Mouse (Mus musculus) layer of hippocampus, postnatal 36 days (tissue): ENCODE results near the gene Cox14. TPM values are rescaled to one million over a fixed set of nuclear protein-coding genes. Genes with fewer than 3 reads are reported as not detected.
"Not testable (repeated sequence)": the region's sequence is repeated elsewhere in the genome, so short reads cannot be mapped to it uniquely, and the experiment has no call there.

Experiments used
- DNase-seq, 2 experiments: peaks; one replicate each; pipeline ENCODE4 v3.0.0; 2022
- total RNA-seq, 2 experiments: library from RNA; stranded (reverse); gene quantifications; 2 replicates each; pipeline ENCODE4 v1.2.3; 2021

Cox14 gene
- 100 to 1,000 TPM; 122 to 134 TPM for total RNA-seq

DNA sequence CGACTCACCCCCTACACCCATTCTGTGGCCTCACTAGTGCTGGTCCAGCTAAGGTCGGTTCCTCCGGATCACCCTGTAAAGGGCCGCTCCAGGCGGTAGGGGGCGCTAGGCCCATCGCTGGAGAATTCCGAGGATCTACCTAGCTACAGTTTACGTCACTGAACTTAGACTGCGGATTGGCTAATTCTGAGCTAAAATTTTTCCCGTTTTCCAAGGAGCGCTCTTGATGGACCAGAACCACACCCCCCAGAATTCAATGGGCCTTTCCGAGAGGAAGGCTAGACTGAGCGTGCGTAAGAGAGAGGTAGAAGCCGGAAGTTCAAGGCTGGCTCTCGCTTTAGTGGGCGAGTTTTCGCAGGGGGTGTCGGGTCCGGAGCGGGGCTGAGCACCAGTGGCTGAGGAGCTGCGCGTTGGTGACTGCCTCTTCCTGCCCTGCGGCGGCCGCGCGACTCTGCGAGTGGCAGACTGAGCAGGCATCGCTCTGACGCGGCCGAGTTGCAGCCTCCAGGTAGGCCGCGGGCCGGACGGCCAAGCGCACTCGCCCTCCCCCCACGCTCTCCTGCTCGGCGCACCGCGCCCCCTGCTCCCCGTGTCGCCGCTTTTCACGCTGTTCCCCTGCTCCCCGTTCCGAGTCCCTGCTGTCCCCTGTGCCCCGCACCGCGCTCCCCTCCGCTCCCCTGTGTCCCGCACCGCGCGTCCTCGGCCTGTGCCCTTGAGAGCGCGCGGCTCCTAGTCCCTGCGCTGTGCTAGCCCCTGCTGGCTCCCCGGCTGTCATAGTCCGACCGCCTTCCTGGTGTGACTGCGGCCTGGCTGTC, at the start of gene Cox14:
TSS of gene Cox14 (plus strand) at position 278 of the 815 bp plus-strand sequence.
- peak; percentile 93 to 97 for DNase-seq

DNA sequence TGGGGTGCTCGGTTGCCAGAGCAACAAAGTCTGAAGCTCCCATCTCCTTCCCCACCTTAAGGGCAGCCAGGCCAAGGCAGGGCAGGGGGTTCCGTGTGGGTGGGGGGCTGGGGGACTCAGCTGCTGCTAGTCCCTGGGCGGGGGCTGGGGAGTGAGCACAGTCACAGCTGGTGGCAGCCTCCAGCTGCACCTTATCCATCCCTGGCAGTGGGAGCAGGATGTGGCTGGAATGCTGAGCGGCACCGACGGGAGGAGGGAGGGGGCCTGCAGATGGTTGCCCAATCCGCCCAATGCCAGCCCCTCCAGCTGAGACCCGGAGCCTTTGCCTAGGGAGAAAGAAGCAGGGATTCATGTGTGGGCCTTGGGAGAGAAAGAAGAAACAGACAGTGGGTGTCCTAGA, 48.3 kb upstream of the Cox14 start:
- no peak for DNase-seq

DNA sequence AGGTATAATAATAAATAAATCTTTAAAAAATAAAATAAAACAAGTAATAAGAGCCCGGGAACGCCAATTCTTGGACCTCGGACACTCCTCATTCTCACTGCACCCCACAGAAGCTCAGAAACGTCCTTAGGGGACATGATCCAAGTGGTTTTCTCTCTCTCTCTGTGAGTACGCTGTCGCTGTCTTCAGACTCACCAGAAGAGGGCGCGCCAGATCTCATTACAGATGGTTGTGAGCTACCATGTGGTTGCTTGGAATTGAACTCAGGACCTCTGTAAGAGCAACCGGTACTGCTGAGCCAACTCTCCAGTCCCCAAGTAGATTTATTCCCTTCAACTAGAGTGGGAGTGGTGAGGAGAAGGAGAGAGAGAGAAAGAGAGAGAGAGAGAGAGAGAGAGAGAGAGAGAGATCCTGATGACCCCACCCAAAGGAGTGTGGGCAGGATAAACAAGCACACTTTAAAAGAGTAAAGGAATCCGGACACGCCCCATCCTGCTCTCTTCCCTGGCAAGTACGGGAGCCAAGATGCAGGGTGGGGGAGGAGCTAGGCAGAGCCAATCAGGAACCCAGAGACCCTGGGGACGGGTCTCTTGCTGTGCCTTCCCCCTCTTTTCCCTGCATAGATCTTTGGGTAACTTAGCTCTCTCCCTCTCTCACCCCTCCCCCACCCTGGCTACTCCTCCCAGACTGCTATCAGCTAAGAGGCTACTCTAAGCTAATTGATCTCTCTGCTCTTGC, 47.2 kb upstream of the Cox14 start:
- DNase-seq, result no peak

DNA sequence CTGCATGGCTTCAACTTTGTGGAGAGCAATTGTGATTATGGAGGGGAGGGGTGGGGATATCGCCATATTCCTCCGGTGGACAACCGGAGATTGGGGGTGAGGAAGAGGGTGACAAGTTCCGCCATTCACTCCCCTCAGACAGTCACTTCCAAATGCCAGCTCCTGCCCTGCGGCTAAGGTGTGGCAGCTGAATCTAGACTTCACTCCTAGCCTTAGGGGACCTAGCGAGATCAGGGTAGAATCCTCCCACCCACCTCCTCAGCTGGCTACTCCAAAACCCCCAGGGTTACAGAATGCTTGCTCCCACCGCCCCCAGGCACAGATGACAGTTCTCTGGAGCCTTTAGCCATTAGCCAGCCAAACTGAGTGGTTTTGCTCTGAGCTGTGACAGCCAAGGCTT, 46.4 kb upstream of the Cox14 start:
- DNase-seq, result no peak

DNA sequence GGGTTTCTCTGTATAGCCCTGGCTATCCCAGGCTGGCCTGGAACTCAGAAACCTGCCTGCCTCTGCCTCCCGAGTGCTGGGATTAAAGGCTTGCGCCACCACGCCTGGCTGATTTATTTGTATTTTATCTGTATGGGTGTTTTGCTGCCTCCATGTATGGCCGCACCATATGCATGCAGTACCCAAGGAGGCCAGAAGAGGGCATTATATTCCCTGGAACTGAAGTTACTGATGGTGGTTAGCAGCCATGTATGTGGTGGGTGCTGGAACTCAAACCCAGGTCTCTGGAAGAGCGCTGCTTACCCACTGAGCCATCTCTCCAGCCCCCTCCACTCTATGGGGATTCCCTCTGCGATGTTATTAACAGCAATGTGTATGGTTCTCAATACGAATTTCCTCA, 42.5 kb upstream of the Cox14 start:
- no peak for DNase-seq

DNA sequence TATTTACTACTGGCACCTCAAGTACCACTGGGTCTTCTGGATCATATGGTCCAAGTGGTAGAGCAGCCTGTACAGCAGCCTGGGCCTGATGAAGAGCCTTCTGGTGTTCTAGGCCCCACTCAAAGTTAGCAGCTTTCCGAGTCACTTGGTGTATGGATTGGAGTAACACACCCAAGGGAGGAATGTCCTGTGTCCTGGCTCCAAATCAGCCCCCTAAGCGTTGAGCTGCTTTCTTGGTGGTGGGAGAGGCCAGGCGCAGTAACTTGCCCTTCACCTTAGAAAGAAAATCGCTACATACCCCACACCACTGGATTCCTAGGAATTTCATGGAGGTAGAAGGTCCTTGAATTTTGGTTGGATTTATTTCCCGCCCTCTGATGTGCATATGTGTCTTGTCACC, 41.3 kb upstream of the Cox14 start:
- no peak for DNase-seq

DNA sequence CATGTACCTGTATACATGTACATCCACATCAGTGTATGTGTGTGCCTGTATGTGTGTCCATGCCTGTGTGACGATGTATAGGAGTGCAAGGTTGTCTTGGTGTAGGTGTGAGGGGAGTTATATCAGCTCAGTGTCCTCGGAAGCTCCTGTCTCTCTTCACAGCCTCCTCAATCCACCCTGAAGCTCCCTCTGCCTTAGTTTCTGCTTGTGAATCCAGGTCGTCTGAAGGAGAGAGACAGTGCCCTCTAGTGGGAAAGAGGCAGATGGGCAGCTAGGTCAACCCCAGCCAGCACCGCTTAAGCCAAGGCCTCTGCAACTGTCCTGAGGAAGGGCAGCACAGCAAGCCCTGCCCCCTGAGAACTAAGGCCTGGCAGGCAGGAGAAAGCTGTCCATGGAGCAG, 36.7 kb upstream of the Cox14 start:
- peak in 1 of 2 experiments; percentile 58 for DNase-seq

DNA sequence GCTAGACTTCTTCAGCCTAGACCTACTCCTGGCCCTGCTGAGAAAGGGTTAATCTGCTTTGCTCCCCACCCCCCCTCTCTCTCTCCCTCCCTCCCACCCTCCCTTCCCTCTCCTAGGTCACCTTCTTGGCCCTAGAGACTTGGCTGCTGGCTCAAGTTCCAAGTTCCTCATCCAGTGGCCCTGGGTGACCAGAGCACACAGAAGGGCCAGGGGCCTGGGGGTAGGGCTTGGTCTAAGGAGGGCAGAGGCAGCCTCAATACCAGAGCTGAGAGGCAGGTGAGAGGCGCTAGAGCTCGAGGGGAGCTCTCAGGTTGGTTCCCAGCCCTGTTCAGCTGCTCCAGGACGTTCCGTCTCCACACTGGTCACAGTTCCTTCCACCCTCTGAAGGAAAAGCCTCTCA, 34.5 kb upstream of the Cox14 start:
- DNase-seq, result no peak

DNA sequence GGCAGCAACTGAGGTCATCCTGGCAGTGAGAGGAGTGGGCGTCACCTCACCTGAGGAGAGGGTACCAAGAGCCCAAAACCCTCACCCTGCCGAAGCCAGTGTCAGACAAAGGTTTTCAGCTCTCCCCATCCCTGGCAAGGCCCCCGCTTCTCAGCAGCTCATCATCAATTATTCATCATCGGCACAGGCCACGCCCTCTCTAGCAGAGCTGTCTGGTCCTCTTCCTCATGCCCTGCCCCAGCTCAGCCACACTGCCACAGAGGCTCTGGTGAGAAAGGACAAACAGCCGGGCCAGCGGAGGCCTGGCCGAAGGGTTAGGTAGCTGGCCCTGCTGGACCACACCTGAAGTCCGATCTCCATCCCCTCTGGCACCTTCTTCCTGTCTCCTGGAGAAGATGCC, 33.4 kb upstream of the Cox14 start:
- no peak for DNase-seq

DNA sequence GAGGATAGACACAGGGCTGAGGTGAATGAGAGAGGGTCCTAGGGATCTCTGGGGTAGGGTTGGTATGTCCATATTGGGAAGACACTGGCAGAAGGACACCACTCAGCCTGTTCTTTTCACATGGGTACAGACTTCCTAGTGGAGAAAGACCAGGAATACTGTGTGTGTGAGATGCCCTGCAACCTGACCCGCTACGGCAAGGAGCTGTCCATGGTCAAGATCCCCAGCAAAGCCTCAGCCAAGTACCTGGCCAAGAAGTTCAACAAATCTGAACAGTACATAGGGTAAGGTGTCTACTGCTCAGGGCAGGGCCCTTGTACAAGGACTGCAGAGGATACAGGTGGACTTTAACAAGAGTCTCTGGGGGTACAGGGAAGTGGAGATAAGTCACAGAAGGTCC, 28.1 kb upstream of the Cox14 start:
- DNase-seq, result no peak

DNA sequence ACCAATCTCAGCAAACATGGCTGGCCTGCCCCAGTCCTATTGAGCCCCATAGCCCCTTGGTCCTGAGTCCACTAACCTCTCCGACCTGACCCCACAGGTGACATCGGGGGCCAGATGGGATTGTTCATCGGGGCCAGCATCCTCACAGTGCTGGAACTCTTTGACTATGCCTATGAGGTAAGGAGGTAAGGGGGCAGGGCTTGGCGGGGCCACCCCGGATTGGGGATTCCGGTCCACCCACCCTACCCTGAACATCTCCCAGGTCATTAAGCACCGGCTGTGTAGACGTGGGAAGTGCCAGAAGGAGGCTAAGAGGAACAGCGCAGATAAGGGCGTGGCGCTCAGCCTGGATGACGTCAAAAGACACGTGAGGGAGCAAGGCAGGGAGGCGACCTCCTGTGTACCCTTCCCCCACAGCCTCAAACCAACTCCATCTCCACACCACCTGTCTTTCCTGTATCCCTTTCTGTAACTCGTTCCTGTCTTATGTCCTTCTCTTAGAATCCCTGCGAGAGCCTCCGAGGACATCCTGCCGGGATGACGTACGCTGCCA, 26.8 kb upstream of the Cox14 start:
- no peak for DNase-seq

DNA sequence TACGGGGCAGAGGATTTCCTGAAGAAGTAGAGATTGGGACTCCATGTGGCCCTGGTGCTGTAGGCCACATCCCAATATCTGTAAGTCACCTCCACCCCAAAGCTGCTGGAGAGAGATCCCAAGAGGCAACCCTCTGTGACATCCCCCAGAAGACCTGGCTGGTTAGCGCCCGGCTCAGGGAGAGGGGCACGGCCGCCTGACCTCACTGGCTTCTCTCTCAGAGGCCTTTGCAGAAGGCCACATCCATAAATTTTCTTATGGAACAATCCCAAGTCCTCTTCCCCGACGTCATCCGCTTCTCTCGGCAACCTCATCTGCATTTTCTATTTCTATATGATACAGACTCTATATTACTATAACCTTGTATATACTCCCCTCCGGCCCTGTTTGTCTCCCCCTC, 25.7 kb upstream of the Cox14 start:
- DNase-seq, result no peak

DNA sequence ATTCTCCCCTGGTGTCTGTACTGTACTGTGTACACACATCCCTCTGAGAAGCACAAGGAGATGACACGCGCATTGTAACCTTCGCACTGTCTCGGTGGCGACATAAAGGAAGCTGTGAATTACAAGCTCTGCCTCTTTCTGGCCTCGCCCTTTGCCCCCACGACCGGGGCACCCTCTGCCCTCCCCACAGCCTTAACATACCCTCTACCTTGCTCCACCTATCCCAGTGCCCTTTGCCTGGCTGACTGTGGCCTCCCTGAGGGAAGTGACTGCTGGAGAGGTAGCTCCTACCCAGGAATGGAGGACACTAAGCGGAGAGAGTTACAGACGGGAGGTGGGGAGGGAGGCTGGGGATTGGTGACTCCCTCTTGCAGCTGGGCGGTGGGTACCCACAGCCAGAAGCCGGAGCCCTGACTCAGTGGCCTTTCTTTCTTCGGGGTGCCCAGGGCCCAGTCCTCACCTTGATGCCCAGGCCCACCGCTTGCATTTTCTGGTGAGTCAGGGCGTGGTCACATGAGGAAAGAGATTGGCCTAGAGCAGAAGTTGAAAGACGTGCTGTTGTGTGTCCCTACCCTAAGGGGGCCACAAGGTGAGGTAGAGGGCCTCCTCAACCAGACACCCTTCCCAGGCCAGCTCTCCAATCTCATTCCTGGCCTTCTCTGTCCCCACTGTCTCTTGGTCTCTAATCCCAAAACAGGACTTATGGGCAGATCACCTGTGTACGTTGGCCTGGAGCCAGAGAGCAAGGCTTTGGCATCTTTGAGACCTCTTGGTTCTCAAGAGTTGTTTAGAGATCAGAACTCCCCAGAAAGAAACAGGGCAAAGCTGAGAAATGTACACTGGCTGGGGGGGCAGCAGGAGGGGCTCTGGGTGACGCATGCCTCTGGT, 25.0 kb upstream of the Cox14 start:
- DNase-seq, result no peak

DNA sequence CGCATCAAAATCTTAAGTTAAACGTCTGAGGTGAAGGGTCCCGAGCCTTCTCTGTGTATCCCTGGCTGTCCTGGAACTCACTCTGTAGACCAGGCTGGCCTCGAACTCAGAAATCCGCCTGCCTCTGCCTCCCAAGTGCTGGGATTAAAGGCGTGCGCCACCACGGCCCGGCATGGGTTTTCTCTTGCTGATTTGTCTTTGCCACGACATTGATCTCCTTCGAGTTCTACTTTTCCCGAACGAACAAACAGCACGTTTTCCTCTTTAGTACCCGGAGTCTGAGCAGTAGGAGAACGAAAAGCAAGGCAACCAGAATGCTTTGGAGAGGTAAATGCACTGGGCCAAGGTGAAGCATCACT, 23.8 kb upstream of the Cox14 start:
- not testable (repeated sequence) for DNase-seq

DNA sequence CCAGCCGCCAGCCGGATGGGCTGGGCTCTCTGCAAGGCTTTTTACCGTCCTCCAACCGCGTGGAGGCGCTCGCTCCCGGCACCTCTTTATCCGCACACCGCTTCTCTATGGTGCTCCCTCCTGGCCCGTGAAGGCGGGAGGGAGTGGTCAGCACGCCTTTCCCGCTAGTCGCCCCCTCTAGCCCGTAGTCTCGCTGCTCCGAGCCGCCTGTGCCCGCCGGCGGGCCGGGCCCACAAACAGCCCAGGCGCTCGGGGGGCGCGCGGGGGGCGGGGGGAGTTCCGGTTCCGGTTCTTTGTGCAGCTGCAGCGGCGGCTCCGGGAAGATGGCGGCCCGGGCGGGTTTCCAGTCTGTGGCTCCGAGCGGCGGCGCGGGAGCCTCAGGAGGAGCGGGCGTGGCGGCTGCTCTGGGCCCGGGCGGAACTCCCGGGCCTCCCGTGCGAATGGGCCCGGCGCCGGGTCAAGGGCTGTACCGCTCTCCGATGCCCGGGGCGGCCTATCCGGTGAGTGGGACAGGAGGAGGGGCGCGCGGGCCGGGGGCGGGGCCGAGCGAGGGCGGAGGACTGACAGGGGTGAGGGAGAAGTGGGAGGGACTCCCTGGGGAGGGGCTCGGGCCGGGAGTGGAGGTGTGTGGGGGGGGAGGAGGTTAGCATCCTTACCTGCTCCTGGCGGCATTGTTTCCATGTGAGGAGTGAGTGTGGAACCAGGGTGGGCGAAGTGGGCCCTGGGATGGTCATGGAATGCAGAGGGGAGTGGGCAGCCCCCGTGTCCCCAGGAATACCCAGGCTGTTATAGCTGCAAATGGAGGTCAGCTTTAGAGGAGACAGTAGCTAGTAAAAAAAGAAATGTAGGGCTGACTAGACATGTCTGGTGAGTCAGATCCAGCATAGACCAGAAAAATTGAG, 23.2 kb upstream of the Cox14 start, which contains the start of gene Smarcd1:
TSS of gene Smarcd1 (plus strand) at position 131 of the 902 bp plus-strand sequence.
- peak; percentile 94 for DNase-seq

DNA sequence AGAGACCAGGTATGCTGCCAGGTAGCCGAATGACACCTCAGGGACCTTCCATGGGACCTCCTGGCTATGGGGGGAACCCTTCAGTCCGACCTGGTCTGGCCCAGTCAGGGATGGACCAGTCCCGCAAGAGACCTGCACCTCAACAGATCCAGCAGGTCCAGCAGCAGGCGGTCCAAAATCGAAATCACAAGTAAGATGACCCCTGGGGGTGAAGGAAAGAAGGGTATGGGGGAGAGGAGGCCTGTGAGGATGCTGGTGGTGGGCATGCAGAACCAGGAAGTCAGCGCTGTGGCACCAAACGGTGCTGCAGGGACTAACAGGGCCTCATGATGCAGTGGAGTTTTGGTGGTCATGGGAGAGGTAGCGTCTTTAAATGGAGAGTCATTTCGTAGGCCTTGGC, 22.3 kb upstream of the Cox14 start:
- DNase-seq, result no peak

DNA sequence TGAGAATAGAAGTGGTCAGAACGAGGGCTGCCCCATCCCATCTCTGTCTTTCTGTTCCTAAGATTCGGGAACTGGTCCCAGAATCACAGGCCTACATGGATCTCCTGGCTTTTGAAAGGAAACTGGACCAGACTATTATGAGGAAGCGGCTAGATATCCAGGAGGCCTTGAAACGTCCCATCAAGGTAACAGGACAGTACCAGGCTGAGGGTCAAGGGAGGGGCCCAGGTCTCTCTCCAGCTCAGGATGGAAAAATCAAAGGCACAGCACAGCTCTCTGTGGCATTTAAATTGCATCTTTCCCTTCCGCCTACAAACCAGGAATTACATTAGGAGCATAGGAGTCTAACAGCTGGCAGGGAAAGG, 21.8 kb upstream of the Cox14 start:
- DNase-seq, result no peak

DNA sequence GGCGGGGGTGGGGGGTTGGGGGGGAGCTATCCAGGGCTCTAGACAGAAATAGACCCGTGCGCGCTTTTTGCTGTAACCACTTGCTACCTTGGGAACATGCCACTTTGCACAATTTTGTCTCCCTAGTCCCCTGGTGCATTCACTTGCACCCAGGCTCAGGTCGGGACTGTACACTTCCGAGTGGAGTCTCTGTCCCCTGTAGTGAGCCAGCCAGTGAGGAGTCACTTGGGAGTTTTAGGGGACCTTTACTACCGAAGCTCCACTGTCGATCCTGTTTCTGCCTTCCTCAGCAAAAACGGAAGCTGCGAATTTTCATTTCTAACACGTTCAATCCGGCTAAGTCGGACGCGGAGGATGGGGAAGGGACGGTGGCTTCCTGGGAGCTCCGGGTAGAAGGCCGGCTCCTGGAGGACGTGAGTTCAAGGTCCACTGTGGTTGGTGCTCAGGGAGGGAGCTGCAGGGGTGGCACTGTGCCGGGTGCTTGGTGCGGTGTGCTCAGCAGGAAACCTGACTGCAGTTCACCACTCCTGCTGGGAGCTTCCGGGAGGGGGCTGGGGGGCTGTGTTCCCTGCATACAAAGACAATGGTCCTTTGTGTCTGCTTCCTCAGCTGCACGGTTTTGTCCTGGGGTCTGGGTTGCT, 21.3 kb upstream of the Cox14 start:
- DNase-seq, result peak in 1 of 2 experiments; percentile 59

DNA sequence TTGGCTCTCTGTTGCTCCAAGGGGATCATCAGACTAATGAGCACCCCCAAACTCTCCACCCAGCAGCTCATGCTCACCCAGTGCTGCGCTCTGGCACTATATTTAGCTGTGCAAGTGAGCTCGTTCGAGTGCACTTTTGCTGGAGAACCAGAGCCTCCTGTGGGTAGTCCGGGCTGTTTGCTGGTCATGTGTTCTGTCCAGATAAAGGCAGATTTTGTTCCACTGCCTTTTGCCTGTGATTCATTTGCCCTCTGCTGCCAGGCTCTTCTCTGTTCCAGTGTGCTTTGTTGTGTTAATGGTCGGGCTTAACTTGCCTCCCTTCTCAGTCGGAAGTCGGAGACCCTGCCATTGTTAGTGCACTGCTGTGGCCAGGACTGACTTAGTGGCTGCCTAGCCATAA, 20.5 kb upstream of the Cox14 start:
- DNase-seq, result no peak

DNA sequence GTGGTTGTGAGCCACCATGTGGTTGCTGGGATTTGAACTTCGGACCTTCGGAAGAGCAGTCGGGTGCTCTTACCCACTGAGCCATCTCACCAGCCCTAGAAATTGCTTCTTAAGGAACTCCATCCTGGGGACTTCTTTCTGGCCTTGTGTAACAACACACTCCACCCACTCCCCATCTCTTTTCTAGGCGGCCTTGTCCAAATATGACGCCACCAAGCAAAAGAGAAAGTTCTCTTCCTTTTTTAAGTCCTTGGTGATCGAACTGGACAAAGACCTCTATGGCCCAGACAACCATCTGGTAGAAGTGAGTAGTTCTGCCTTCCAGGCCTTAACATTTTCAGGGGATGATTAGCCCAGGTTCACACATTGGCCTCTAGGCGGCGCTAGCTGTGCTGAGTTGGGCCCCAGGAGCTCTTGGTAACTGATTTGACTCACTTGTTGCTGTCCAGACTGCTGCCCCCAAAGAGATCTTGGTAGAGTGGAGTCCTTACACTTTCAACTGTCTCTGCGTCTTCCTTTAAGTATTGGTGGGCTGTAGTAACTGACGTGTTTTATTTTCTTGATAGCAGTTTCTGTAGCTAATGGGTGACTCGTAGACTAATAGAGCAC, 19.9 kb upstream of the Cox14 start, which contains the start of gene Gm17349:
TSS of gene Gm17349 (minus strand) at position 51 of the 609 bp plus-strand sequence.
- peak in 1 of 2 experiments; percentile 62 for DNase-seq

DNA sequence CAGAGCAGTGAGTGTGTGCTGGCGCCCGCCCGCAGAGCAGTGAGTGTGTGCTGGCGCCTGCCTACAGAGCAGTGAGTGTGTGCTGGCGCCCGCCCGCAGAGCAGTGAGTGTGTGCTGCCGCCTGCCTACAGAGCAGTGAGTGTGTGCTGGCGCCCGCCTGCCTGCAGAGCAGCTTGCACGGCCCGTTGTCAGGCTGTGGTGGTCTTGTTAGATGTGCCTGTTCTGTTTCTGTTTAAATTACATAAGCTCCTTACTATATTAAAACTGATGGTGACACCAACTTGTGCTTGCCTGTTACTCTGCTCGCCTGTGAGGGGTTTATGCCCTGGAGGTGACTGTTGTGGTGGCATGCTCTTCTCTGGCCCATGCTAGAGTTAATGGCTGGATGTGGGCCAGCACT, 17.2 kb upstream of the Cox14 start:
- DNase-seq, result no peak
